ENCODE assay signal across 14 mouse cellular contexts in the genomic region with DNA sequence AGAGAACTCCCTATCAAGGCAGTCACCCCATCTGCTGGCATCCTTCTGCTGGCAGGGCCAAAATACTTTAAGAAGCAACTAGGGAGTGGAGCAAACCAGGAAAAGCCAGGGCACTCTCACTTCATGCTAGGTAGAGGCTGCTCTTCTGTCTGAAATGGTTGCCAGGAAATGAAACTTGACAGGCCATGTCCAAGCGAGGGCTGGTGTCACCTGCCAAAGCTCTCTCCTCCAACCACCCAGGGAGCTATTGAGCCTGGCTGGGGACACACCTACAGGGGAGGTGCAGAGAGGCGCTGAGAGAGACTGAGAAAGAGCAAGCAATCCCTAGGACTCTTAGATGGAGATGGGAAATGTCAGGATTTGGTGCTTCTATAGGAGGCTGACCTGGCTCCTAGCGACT. TPM values are rescaled to one million over a fixed set of nuclear protein-coding genes. Genes with fewer than 3 reads are reported as not detected.
DNase-seq lines count a peak whose midpoint lies in the region; ATAC-seq and TF ChIP-seq lines count a peak whose summit lies in the region.
"Had no signal": no experiment of that assay in that cellular context is flagged by ENCODE, and none has a peak within 500 bp of the region (broad histone marks: within the 10 kb centered on the region; RNA-seq: fewer than 3 reads in every experiment).

No protein-coding gene starts in this region.

- H3K27ac ChIP-seq in heart, postnatal 0 days (ENCODE audit: low read depth), result no peak overlapping the region
- H3K27ac ChIP-seq in midbrain, embryonic 13.5 days, result no peak overlapping the region
- H3K27ac ChIP-seq in midbrain, embryonic 15.5 days, result no peak overlapping the region
- H3K27ac ChIP-seq in lung, postnatal 0 days (ENCODE audit: low read length), result no peak overlapping the region
- H3K27ac ChIP-seq: forebrain, embryonic 12.5 days; liver, embryonic 12.5 days; neural tube, embryonic 13.5 days had no signal

- peaks cover 54% of the 10 kb centered on the region for H3K27me3 ChIP-seq in heart, postnatal 0 days (ENCODE audit: control insufficient read depth, insufficient read depth, low read length)
- peaks cover 77% of the 10 kb centered on the region for H3K27me3 ChIP-seq in midbrain, embryonic 13.5 days
- peaks cover 33% of the 10 kb centered on the region for H3K27me3 ChIP-seq in midbrain, embryonic 15.5 days (replicated peaks)
- peaks cover 30% of the 10 kb centered on the region for H3K27me3 ChIP-seq in lung, postnatal 0 days (replicated peaks; ENCODE audit: insufficient read depth, low read length)

- peaks cover 26% of the 10 kb centered on the region for H3K4me1 ChIP-seq in heart, postnatal 0 days (ENCODE audit: control insufficient read depth, insufficient read depth)
- H3K4me1 ChIP-seq in midbrain, embryonic 13.5 days (replicated peaks), result peaks cover 45% of the 10 kb centered on the region
- peaks cover 42% of the 10 kb centered on the region for H3K4me1 ChIP-seq in midbrain, embryonic 15.5 days
- peaks cover 18% of the 10 kb centered on the region for H3K4me1 ChIP-seq in lung, postnatal 0 days (ENCODE audit: insufficient read depth, low read depth, low read length)

- H3K9ac ChIP-seq in heart, postnatal 0 days (replicated peaks; ENCODE audit: low read depth, low read length), result no peak overlapping the region
- H3K9ac ChIP-seq in midbrain, embryonic 13.5 days (replicated peaks), result 0 out of 2 replicates have a peak overlapping the region, but pooled peaks have one; percentile 14
- H3K9ac ChIP-seq in midbrain, embryonic 15.5 days, result no peak overlapping the region
- H3K9ac ChIP-seq in lung, postnatal 0 days (replicated peaks; ENCODE audit: low read depth), result no peak overlapping the region
- H3K9ac ChIP-seq: forebrain, embryonic 12.5 days; liver, embryonic 12.5 days had no signal

- WGBS in heart, postnatal 0 days, result 18% methylated on average over 3 of the region's 3 CpGs
- WGBS in midbrain, embryonic 13.5 days, result 13% methylated on average over 3 of the region's 3 CpGs
- WGBS in midbrain, embryonic 15.5 days, result 11% methylated on average over 3 of the region's 3 CpGs
- WGBS in lung, postnatal 0 days, result 17% methylated on average over 3 of the region's 3 CpGs

- H3K4me2 ChIP-seq in heart, postnatal 0 days (ENCODE audit: low read depth, low read length), result no peak overlapping the region
- H3K4me2 ChIP-seq in midbrain, embryonic 13.5 days (replicated peaks), result 0 out of 2 replicates have a peak overlapping the region, but pooled peaks have one; percentile 92
- H3K4me2 ChIP-seq in midbrain, embryonic 15.5 days, result no peak overlapping the region
- peak overlapping the region; percentile 88; the same call in 1 of the 2 replicates for H3K4me2 ChIP-seq in lung, postnatal 0 days (replicated peaks; ENCODE audit: low read depth, low read length)

- DNase-seq in heart, postnatal 0 days (ENCODE audit: low spot score), result peak; percentile 5
- DNase-seq in heart, adult 18-20 months, result no peak
- DNase-seq in lung, postnatal 0 days (ENCODE audit: low spot score), result peak; percentile 42
- DNase-seq in layer of hippocampus, adult 9-10 months (ENCODE audit: low spot score), result no peak
- DNase-seq: cerebellum, adult 9-10 months; spleen, adult 18-20 months had no signal

- no peaks in the 10 kb centered on the region for H3K9me3 ChIP-seq in heart, postnatal 0 days (replicated peaks; ENCODE audit: control insufficient read depth, low read length)
- H3K9me3 ChIP-seq in midbrain, embryonic 13.5 days, result no peaks in the 10 kb centered on the region
- H3K9me3 ChIP-seq in midbrain, embryonic 15.5 days, result no peaks in the 10 kb centered on the region
- no peaks in the 10 kb centered on the region for H3K9me3 ChIP-seq in lung, postnatal 0 days (ENCODE audit: low read length)
- H3K9me3 ChIP-seq: forebrain, embryonic 12.5 days; liver, embryonic 12.5 days; neural tube, embryonic 13.5 days had no signal

- H3K4me3 ChIP-seq in heart, postnatal 0 days (ENCODE audit: low read depth, low read length), result no peak overlapping the region
- no peak overlapping the region for H3K4me3 ChIP-seq in midbrain, embryonic 13.5 days (replicated peaks)
- no peak overlapping the region for H3K4me3 ChIP-seq in midbrain, embryonic 15.5 days
- no peak overlapping the region for H3K4me3 ChIP-seq in lung, postnatal 0 days (ENCODE audit: low read depth, low read length)
- H3K4me3 ChIP-seq: liver, embryonic 12.5 days had no signal

- TF ChIP-seq EP300 in heart, postnatal 0 days (IDR thresholded peaks at IDR 0.05; ENCODE audit: low read depth), result no peak
- TF ChIP-seq EP300 in lung, postnatal 0 days (IDR thresholded peaks at IDR 0.05), result no peak

- no peak for ATAC-seq in heart, postnatal 0 days (ENCODE audit: insufficient read depth, low read depth)
- ATAC-seq in midbrain, embryonic 13.5 days, result no peak
- no peak for ATAC-seq in midbrain, embryonic 15.5 days (replicated peaks)
- no peak for ATAC-seq in lung, postnatal 0 days
- ATAC-seq in megakaryocyte, adult 5-6 weeks (ENCODE audit: poor library complexity, severe bottlenecking), result no peak
- ATAC-seq: CD4-positive, CD25-positive, alpha-beta regulatory T cell, adult 4 months; inflammation-experienced regulatory T-cells, adult 6 months; liver, embryonic 12.5 days had no signal

- no peak for TF ChIP-seq CTCF in heart, postnatal 0 days (IDR thresholded peaks at IDR 0.05; ENCODE audit: low read depth)
- TF ChIP-seq CTCF in lung, postnatal 0 days (IDR thresholded peaks at IDR 0.05), result no peak

- no peaks in the 10 kb centered on the region for H3K36me3 ChIP-seq in heart, postnatal 0 days (replicated peaks; ENCODE audit: control insufficient read depth, insufficient read depth, low read length)
- H3K36me3 ChIP-seq in midbrain, embryonic 13.5 days, result no peaks in the 10 kb centered on the region
- H3K36me3 ChIP-seq in midbrain, embryonic 15.5 days (replicated peaks), result no peaks in the 10 kb centered on the region
- H3K36me3 ChIP-seq in lung, postnatal 0 days (ENCODE audit: insufficient read depth, low read length), result no peaks in the 10 kb centered on the region
- H3K36me3 ChIP-seq: forebrain, embryonic 12.5 days; liver, embryonic 12.5 days; neural tube, embryonic 13.5 days had no signal

RNA-seq across cellular contexts. Expression of gene Cbx8, which starts 18.5 kb away (rescaled TPM):
- 1.6 and 3.2 TPM in 2 replicates for total RNA-seq in heart, postnatal 0 days (2014; rRNA removed; ENCODE audit: low replicate concordance)
- 5.1 and 7.0 TPM in 2 replicates for polyA plus RNA-seq in heart, postnatal 0 days (2015; fragmentation: Nextera tagmentation; extraction: Ambion mirVana)
- 1 to 10 TPM; 3.1 to 4.0 TPM for total RNA-seq in heart, adult 18-20 months (2021)
- 9.8 and 15.2 TPM in 2 replicates for polyA plus RNA-seq in midbrain, embryonic 13.5 days (2015; fragmentation: Nextera tagmentation; extraction: Ambion mirVana)
- polyA plus RNA-seq in midbrain, embryonic 15.5 days (2015; fragmentation: Nextera tagmentation; extraction: Ambion mirVana), result 9.6 and 9.7 TPM in 2 replicates
- 9.4 and 9.8 TPM in 2 replicates for polyA plus RNA-seq in lung, postnatal 0 days (2015; fragmentation: Nextera tagmentation; extraction: Ambion mirVana)
- total RNA-seq in megakaryocyte, adult 5-6 weeks (2015), result 3.2 and 5.6 TPM in 2 replicates
- 3.0 and 3.6 TPM in 2 replicates for total RNA-seq in megakaryocyte, adult 5-6 weeks (2017)

RNA-seq across cellular contexts. Expression of gene Cbx4, which starts 26.8 kb away (rescaled TPM):
- 12.1 and 23.1 TPM in 2 replicates for total RNA-seq in heart, postnatal 0 days (2014; rRNA removed; ENCODE audit: low replicate concordance)
- 6.8 and 8.2 TPM in 2 replicates for polyA plus RNA-seq in heart, postnatal 0 days (2015; fragmentation: Nextera tagmentation; extraction: Ambion mirVana)
- total RNA-seq in heart, adult 18-20 months (2021), result 1 to 10 TPM; 6.5 to 7.2 TPM
- polyA plus RNA-seq in midbrain, embryonic 13.5 days (2015; fragmentation: Nextera tagmentation; extraction: Ambion mirVana), result 14.1 and 16.3 TPM in 2 replicates
- polyA plus RNA-seq in midbrain, embryonic 15.5 days (2015; fragmentation: Nextera tagmentation; extraction: Ambion mirVana), result 23.7 and 24.7 TPM in 2 replicates
- polyA plus RNA-seq in lung, postnatal 0 days (2015; fragmentation: Nextera tagmentation; extraction: Ambion mirVana), result 8.9 and 9.7 TPM in 2 replicates
- 15.3 and 15.5 TPM in 2 replicates for total RNA-seq in megakaryocyte, adult 5-6 weeks (2015)
- 18.0 and 18.4 TPM in 2 replicates for total RNA-seq in megakaryocyte, adult 5-6 weeks (2017)

RNA-seq across cellular contexts. Expression of gene Cbx2, which starts 36.5 kb away (rescaled TPM):
- total RNA-seq in heart, postnatal 0 days (2014; rRNA removed; ENCODE audit: low replicate concordance), result 1.8 and 13.0 TPM in 2 replicates
- 5.7 and 5.8 TPM in 2 replicates for polyA plus RNA-seq in heart, postnatal 0 days (2015; fragmentation: Nextera tagmentation; extraction: Ambion mirVana)
- 1 to 10 TPM; 1.5 to 2.6 TPM for total RNA-seq in heart, adult 18-20 months (2021)
- polyA plus RNA-seq in midbrain, embryonic 13.5 days (2015; fragmentation: Nextera tagmentation; extraction: Ambion mirVana), result 34.7 and 35.5 TPM in 2 replicates
- 17.6 and 19.6 TPM in 2 replicates for polyA plus RNA-seq in midbrain, embryonic 15.5 days (2015; fragmentation: Nextera tagmentation; extraction: Ambion mirVana)
- polyA plus RNA-seq in lung, postnatal 0 days (2015; fragmentation: Nextera tagmentation; extraction: Ambion mirVana), result 6.2 and 6.9 TPM in 2 replicates
- total RNA-seq in megakaryocyte, adult 5-6 weeks (2015), result 1.5 and 1.6 TPM in 2 replicates
- 2.8 TPM in 2 replicates for total RNA-seq in megakaryocyte, adult 5-6 weeks (2017)

Comparison
In these comparisons a context has a peak if more than half of its experiments do, and no peak if none do; other contexts are left out.
1. DNase-seq: peak in heart, postnatal 0 days (single experiment) and lung, postnatal 0 days (single experiment); none in heart, adult 18-20 months (0 of 2) and layer of hippocampus, adult 9-10 months (single experiment).
2. H3K4me2 ChIP-seq: peak in midbrain, embryonic 13.5 days (single experiment) and lung, postnatal 0 days (single experiment); none in heart, postnatal 0 days (single experiment) and midbrain, embryonic 15.5 days (single experiment).